Mouse (Mus musculus): ENCODE measurements at regions not wholly inside any gene's neighbourhood (a gene's known extent, or its start where the extent isn't known, plus 50 kb on each side); places are given as distances from the start of the nearest gene placed in this dataset.

DNA sequence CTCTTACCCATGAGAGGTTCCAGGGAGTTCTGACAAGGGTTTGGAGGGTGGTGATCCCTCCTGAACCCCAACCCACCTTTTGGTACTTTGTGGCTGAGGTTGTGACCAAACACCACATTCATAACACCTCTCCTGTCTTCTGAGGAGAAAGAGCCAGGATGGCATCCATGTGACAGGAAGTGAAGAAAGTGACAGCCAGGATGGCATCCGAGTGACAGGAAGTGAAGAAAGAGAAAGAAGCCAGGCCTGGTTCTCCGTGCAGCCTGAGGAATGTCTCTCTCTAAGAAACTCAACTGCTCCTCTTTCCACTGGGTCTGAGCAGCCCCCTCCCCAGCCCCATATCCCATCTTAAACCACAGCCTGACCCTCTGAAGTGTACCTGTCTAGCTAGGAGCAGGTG is 138.9 kb upstream of the Tle3 start:
- H3K27ac ChIP-seq (ENCODE audit: low read depth, low read length), result no peak overlapping the region
- H3K27me3 ChIP-seq (ENCODE audit: control insufficient read depth, insufficient read depth, low read length), result peaks cover 5% of the 10 kb centered on the region; the same call in 1 of the 2 replicates
- H3K4me1 ChIP-seq (ENCODE audit: control insufficient read depth, insufficient read depth, low read length), result peaks cover 8% of the 10 kb centered on the region; the same call in 1 of the 2 replicates
- no peak overlapping the region for H3K4me3 ChIP-seq (ENCODE audit: low read length)
- no peaks in the 10 kb centered on the region for H3K9me3 ChIP-seq (ENCODE audit: control insufficient read depth, low read length)
- H3K9ac ChIP-seq (ENCODE audit: low read depth, low read length), result no peak overlapping the region
- H3K4me2 ChIP-seq (replicated peaks; ENCODE audit: low read depth, low read length), result no peak overlapping the region
- no peaks in the 10 kb centered on the region for H3K36me3 ChIP-seq (ENCODE audit: control insufficient read depth, insufficient read depth, low read length)
- WGBS, result 76% methylated on average over 2 of the region's 2 CpGs
- ATAC-seq (ENCODE audit: low FRiP score, low TSS enrichment), result no peak

DNA sequence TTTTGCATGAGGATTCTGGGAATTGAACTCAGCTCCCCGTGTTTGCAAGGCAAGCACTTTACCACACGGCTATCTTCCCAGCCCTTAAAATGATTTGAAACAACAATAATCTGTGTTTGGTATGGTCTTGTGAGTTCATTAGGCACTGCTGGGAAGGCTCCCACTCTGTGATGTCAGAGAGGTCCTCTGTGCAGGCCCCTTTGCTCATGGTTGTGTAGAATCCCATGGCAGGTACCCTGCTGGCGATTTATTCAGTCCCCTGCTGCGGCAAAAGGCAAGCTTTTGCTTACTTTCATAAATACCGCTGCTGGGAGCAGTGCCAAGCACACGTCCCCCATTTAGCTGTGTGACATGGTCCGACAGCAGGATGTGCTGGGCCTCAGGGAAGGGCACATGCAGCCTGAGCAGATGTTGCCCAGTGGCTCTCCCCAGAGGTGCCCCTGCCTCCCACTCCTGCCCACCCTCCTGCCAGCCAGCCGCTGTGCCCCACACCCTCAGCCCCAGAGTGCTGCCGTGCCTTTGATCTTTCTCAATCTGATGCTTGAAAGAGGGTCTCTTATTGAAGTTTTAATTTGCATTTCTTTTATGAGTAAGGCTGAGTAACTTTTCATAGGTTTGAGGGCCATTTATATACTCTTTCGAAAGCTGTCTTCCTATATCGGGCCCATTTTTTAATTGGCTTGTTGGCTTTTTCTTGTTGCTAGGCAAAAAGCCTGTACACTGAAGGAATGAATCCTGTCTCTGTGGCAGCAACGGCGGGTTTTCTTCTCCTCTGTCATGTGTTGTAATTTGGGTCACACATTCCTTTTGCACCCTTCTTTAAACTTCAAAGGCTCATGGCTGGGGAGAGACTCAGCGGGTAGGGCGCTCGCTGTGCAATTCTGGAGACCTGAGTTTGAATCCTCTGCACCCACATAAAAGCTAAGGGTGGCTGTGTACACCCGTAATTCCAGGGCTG is 136.2 kb upstream of the Tle3 start:
- Histone ChIP-seq H3K36me3 (ENCODE audit: control insufficient read depth, insufficient read depth, low read length) (no peaks in the 10 kb centered on the region), H3K9ac (ENCODE audit: low read depth, low read length) (no peak overlapping the region), H3K4me3 (ENCODE audit: low read length) (no peak overlapping the region), H3K4me2 (replicated peaks; ENCODE audit: low read depth, low read length) (no peak overlapping the region), H3K9me3 (ENCODE audit: control insufficient read depth, low read length) (no peaks in the 10 kb centered on the region), H3K27ac (ENCODE audit: low read depth, low read length) (no peak overlapping the region), H3K27me3 (ENCODE audit: control insufficient read depth, insufficient read depth, low read length) (no peaks in the 10 kb centered on the region), H3K4me1 (ENCODE audit: control insufficient read depth, insufficient read depth, low read length) (peaks cover 8% of the 10 kb centered on the region; the same call in 1 of the 2 replicates)
- 35% methylated on average over 17 of the region's 17 CpGs for WGBS
- ATAC-seq (ENCODE audit: low FRiP score, low TSS enrichment), result no peak

DNA sequence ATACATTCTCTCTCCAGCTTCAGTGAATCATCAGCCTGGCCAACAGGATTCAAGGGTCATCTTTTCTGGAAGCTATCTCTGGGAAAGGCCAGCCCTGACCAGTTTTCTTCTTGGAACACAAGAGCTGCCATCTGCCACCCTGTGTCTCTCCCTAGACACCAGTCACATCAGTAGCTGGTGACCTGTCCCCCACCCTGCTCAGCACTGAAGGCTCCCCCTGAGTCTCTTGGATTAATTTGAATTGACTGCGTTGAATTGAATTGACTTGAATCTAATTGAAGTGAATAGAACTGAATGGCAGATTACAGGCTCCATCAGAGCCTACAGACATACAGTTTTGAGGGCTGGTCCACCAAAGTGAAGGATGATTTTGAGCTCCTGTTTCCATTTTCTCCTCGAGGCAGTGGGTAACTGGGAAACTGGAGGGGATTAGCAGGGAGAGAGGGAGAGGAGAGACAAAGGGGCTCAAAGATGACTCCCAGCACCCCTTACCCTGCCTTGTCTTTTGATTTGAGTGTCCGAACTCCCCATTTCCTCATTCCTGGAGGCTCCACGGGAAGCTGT is 133.4 kb upstream of the Tle3 start:
- no peak for ATAC-seq (ENCODE audit: low FRiP score, low TSS enrichment)
- no peak overlapping the region for H3K9ac ChIP-seq (ENCODE audit: low read depth, low read length)
- no peak overlapping the region for H3K4me2 ChIP-seq (replicated peaks; ENCODE audit: low read depth, low read length)
- H3K4me3 ChIP-seq (ENCODE audit: low read length), result no peak overlapping the region
- no peaks in the 10 kb centered on the region for H3K36me3 ChIP-seq (ENCODE audit: control insufficient read depth, insufficient read depth, low read length)
- 65% methylated on average over 4 of the region's 4 CpGs for WGBS
- H3K9me3 ChIP-seq (ENCODE audit: control insufficient read depth, low read length), result no peaks in the 10 kb centered on the region
- H3K4me1 ChIP-seq (ENCODE audit: control insufficient read depth, insufficient read depth, low read length), result peaks cover 12% of the 10 kb centered on the region; the same call in 1 of the 2 replicates
- H3K27me3 ChIP-seq (ENCODE audit: control insufficient read depth, insufficient read depth, low read length), result no peaks in the 10 kb centered on the region; the same call in 1 of the 2 replicates
- no peak overlapping the region for H3K27ac ChIP-seq (ENCODE audit: low read depth, low read length)

DNA sequence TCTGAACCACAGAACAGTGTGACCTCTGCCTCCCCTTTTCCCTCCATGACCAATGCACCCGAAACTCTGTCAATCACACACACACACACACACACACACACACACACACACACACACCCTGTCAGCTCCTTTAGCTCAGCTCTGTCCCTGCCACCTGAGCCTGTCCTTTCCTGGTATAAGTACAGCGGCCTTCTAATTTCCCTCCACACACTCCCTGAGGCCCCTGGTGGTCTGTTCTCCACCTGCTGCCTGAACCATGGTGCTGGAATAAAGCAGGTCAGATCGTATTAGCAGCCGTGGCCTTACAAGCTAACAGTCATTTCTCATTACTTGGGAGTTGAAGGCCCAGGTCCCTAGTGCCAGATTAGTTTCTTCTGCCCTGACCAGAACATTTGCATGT is 132.8 kb upstream of the Tle3 start:
- WGBS, result 76% methylated on average over 4 of the region's 4 CpGs
- no peak for ATAC-seq (ENCODE audit: low FRiP score, low TSS enrichment)

DNA sequence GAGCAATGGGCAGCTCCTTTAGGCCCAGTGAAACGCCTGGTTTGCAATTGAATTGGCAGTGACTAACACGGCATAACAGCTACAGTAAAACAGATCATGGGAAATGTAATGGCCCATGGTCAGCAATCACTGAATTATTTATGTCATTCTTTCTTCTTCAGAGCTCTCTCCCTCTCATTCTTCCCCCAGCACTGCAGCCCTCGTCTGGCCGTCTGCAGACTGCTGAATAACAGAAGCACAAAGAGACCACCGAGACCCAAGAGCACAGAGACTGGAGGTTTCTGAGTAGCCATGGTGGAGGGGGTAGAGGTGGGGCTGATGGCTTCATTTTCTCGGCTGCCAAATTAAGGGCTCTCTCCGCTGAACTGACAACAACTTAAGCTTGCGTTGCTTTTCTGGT is 130.7 kb upstream of the Tle3 start:
- WGBS, result 34% methylated on average over 8 of the region's 8 CpGs
- H3K9me3 ChIP-seq (ENCODE audit: control insufficient read depth, low read length), result no peaks in the 10 kb centered on the region

More for the DNA sequence above, 132.8 kb upstream of the Tle3 start:
- Histone ChIP-seq H3K9me3 (ENCODE audit: control insufficient read depth, low read length) (no peaks in the 10 kb centered on the region), H3K27ac (ENCODE audit: low read depth, low read length) (no peak overlapping the region), H3K4me2 (replicated peaks; ENCODE audit: low read depth, low read length) (no peak overlapping the region), H3K9ac (ENCODE audit: low read depth, low read length) (no peak overlapping the region), H3K4me1 (ENCODE audit: control insufficient read depth, insufficient read depth, low read length) (peaks cover 12% of the 10 kb centered on the region; the same call in 1 of the 2 replicates), H3K36me3 (ENCODE audit: control insufficient read depth, insufficient read depth, low read length) (no peaks in the 10 kb centered on the region), H3K27me3 (ENCODE audit: control insufficient read depth, insufficient read depth, low read length) (no peaks in the 10 kb centered on the region; the same call in 1 of the 2 replicates), H3K4me3 (ENCODE audit: low read length) (no peak overlapping the region)

GRCm38 (mm10) chr9:61242167-61242860 is 129.9 kb upstream of the Tle3 start:
- WGBS, result 78% methylated on average over 9 of the region's 9 CpGs
- Histone ChIP-seq H3K4me2 (replicated peaks; ENCODE audit: low read depth, low read length) (no peak overlapping the region), H3K27me3 (ENCODE audit: control insufficient read depth, insufficient read depth, low read length) (no peaks in the 10 kb centered on the region; the same call in 1 of the 2 replicates), H3K4me1 (ENCODE audit: control insufficient read depth, insufficient read depth, low read length) (0 out of 2 replicates have a peak, but pooled peaks cover 4% of the 10 kb centered on the region), H3K9me3 (ENCODE audit: control insufficient read depth, low read length) (no peaks in the 10 kb centered on the region), H3K27ac (ENCODE audit: low read depth, low read length) (no peak overlapping the region), H3K36me3 (ENCODE audit: control insufficient read depth, insufficient read depth, low read length) (no peaks in the 10 kb centered on the region), H3K4me3 (ENCODE audit: low read length) (no peak overlapping the region), H3K9ac (ENCODE audit: low read depth, low read length) (no peak overlapping the region)
- ATAC-seq (ENCODE audit: low FRiP score, low TSS enrichment), result no peak

More for the DNA sequence above, 130.7 kb upstream of the Tle3 start:
- H3K4me2 ChIP-seq (replicated peaks; ENCODE audit: low read depth, low read length), result no peak overlapping the region
- peaks cover 5% of the 10 kb centered on the region; the same call in 1 of the 2 replicates for H3K4me1 ChIP-seq (ENCODE audit: control insufficient read depth, insufficient read depth, low read length)
- no peak overlapping the region for H3K27ac ChIP-seq (ENCODE audit: low read depth, low read length)
- H3K27me3 ChIP-seq (ENCODE audit: control insufficient read depth, insufficient read depth, low read length), result no peaks in the 10 kb centered on the region; the same call in 1 of the 2 replicates
- no peak for ATAC-seq (ENCODE audit: low FRiP score, low TSS enrichment)
- H3K36me3 ChIP-seq (ENCODE audit: control insufficient read depth, insufficient read depth, low read length), result no peaks in the 10 kb centered on the region
- no peak overlapping the region for H3K4me3 ChIP-seq (ENCODE audit: low read length)
- H3K9ac ChIP-seq (ENCODE audit: low read depth, low read length), result no peak overlapping the region

DNA sequence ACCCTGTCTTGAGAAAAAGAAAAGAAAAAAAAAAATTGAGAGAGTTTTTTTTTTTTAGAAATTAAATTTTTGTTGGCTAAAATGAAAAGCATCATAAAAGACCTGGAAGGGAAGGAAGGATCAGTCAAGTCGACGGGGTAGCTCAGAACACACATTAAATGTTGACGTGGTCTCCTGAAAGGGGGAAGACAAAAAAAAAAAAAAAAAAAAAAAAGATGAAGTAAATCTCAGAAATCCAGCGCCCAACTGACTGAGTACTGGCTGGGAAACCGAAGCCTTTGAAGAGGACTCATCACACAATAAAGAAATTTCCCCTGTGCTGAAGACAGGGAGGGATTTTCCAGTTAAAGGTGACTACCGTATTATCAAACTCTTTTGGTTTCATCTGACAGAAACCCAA is 128.9 kb upstream of the Tle3 start:
- Histone ChIP-seq H3K27ac (ENCODE audit: low read depth, low read length) (no peak overlapping the region), H3K4me3 (ENCODE audit: low read length) (no peak overlapping the region), H3K4me2 (replicated peaks; ENCODE audit: low read depth, low read length) (no peak overlapping the region), H3K27me3 (ENCODE audit: control insufficient read depth, insufficient read depth, low read length) (no peaks in the 10 kb centered on the region; the same call in 1 of the 2 replicates), H3K4me1 (ENCODE audit: control insufficient read depth, insufficient read depth, low read length) (0 out of 2 replicates have a peak, but pooled peaks cover 4% of the 10 kb centered on the region), H3K9me3 (ENCODE audit: control insufficient read depth, low read length) (no peaks in the 10 kb centered on the region), H3K36me3 (ENCODE audit: control insufficient read depth, insufficient read depth, low read length) (no peaks in the 10 kb centered on the region), H3K9ac (ENCODE audit: low read depth, low read length) (no peak overlapping the region)
- 73% methylated on average over 6 of the region's 6 CpGs for WGBS
- no peak for ATAC-seq (ENCODE audit: low FRiP score, low TSS enrichment)

DNA sequence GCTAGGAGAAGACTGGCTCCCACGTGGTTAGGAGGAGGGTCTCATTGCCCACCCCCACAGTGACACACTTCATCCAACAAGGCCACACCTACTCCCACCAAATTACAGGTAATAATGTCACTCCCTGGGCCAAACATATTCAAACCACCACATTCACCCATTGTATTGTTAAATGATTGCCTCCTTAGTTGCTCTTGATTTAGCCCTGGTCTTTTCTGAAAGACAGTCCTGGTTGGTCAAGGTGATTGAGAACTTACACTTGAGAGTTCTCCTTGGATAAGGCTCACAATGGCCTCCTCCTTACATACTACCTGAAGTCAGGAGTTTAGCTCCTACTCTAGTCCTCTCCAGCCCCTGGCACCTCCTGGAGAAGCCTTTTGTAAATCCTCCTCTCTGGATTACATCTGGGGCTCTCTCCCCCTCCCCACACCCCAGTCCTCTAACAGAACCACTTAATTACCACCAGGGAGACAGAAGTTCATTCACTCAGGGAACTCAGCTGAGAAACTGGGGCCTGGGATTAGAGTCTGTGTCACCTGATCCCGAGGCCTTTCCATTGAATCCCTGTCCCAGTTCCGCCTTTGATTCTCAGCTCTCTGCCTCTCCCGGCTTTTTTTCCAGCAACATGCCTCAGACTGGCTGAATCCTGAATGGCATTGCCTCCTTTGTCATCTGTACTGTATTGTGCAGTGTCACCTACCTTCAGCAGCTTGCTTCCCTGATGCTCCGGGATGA is 122.3 kb upstream of the Tle3 start:
- Histone ChIP-seq H3K36me3 (ENCODE audit: control insufficient read depth, insufficient read depth, low read length) (no peaks in the 10 kb centered on the region), H3K27ac (ENCODE audit: low read depth, low read length) (no peak overlapping the region), H3K4me3 (ENCODE audit: low read length) (no peak overlapping the region), H3K4me1 (ENCODE audit: control insufficient read depth, insufficient read depth, low read length) (no peaks in the 10 kb centered on the region), H3K4me2 (replicated peaks; ENCODE audit: low read depth, low read length) (no peak overlapping the region), H3K27me3 (ENCODE audit: control insufficient read depth, insufficient read depth, low read length) (no peaks in the 10 kb centered on the region), H3K9me3 (ENCODE audit: control insufficient read depth, low read length) (no peaks in the 10 kb centered on the region), H3K9ac (ENCODE audit: low read depth, low read length) (no peak overlapping the region)
- WGBS, result 51% methylated on average over 5 of the region's 5 CpGs
- no peak for ATAC-seq (ENCODE audit: low FRiP score, low TSS enrichment)

All from kidney, embryonic 14.5 days (tissue).